Mouse (Mus musculus) kidney, postnatal 0 days (tissue): ENCODE results near the gene Arhgef3. TPM values are rescaled to one million over a fixed set of nuclear protein-coding genes. Genes with fewer than 3 reads are reported as not detected.

Source experiments
- ATAC-seq: fragments of 200-750 bp; cut with Nextera tagmentation; replicated peaks from 2 replicates; pipeline ENCODE4 v1.8.0; 2017; ENCODE audit warnings: low read depth, moderate number of reproducible peaks, moderate TSS enrichment, moderate library complexity; ENCODE audit not compliant: low FRiP score
- DNase-seq: peaks from one replicate; pipeline ENCODE4 v3.0.0-alpha.2; 2016; ENCODE audit warnings: low spot score
- H3K27ac ChIP-seq: fragments of 300-500 bp; sonication (generic); 2 replicates; pipeline ENCODE4 v1.5.1; 2014; ENCODE audit warnings: mild to moderate bottlenecking
- H3K27me3 ChIP-seq: fragments of 300-500 bp; sonication (generic); 2 replicates; pipeline ENCODE4 v1.6.1; 2014; ENCODE audit warnings: low read length, mixed read lengths; ENCODE audit not compliant: insufficient read depth
- H3K36me3 ChIP-seq: fragments of 300-500 bp; sonication (generic); 2 replicates; pipeline ENCODE4 v1.6.1; 2014; ENCODE audit warnings: low read length, mixed read lengths; ENCODE audit not compliant: insufficient read depth
- H3K4me1 ChIP-seq: fragments of 300-500 bp; sonication (generic); replicated peaks from 2 replicates; pipeline ENCODE4 v1.6.1; 2014; ENCODE audit warnings: antibody characterized with exemption, low read length, mixed read lengths; ENCODE audit not compliant: insufficient read depth
- H3K4me2 ChIP-seq: fragments of 300-500 bp; sonication (generic); 2 replicates; pipeline ENCODE4 v1.6.1; 2014; ENCODE audit warnings: mild to moderate bottlenecking, low read length, moderate library complexity, mixed read lengths
- H3K4me3 ChIP-seq: fragments of 300-500 bp; sonication (generic); replicated peaks from 2 replicates; pipeline ENCODE4 v1.5.1; 2014; ENCODE audit warnings: low read depth, low read length
- H3K9ac ChIP-seq: fragments of 300-500 bp; sonication (generic); 2 replicates; pipeline ENCODE4 v1.6.1; 2014; ENCODE audit warnings: low read depth, low read length
- H3K9me3 ChIP-seq: fragments of 300-500 bp; sonication (generic); replicated peaks from 2 replicates; pipeline ENCODE4 v1.6.1; 2016; ENCODE audit warnings: low read length, inconsistent platforms, mixed read lengths
- CTCF ChIP-seq: IDR thresholded peaks from 2 replicates; pipeline ENCODE4 v1.5.1; 2016; ENCODE audit warnings: antibody characterized with exemption, low read depth, mild to moderate bottlenecking, moderate library complexity
- WGBS: fragments of 180-500 bp; shearing (Covaris S2); extraction: QIAGEN DNeasy Blood & Tissue Kit; methylation state at CpG from one replicate; pipeline ENCODE4 v1.1.7; 2014; 5-methylcytosine and 5-hydroxymethylcytosine counted together
- polyA plus RNA-seq: library from polyadenylated mRNA; unstranded; fragments of >200 nt; fragmentation: Nextera tagmentation; extraction: Ambion mirVana; gene quantifications from 2 replicates; pipeline ENCODE4 v1.2.1, GENCODE M21; 2015

Arhgef3 gene
- polyA plus RNA-seq, 1 experiment from 2014 or later: 20.0 TPM

GRCm38 (mm10) chr14:27367117-27367711 lies 252.5 kb downstream of the Arhgef3 start:
- Histone ChIP-seq H3K4me1 (peaks cover 7% of the 10 kb centered on the region), H3K27ac (no peak overlapping the region), H3K9me3 (no peaks in the 10 kb centered on the region), H3K4me3 (no peak overlapping the region), H3K36me3 (no peaks in the 10 kb centered on the region), H3K27me3 (no peaks in the 10 kb centered on the region), H3K9ac (no peak overlapping the region), H3K4me2 (no peak overlapping the region)
- DNase-seq: peak; percentile 44
- 34% methylated on average over 10 of the region's 10 CpGs for WGBS
- ATAC-seq: no peak
- no peak for TF ChIP-seq CTCF

- no peak overlapping the region for H3K4me3 ChIP-seq
- ATAC-seq: no peak
- WGBS: 61% methylated on average over 4 of the region's 4 CpGs
- peaks cover 7% of the 10 kb centered on the region for H3K4me1 ChIP-seq
- H3K27ac ChIP-seq: no peak overlapping the region
- H3K27me3 ChIP-seq: no peaks in the 10 kb centered on the region
- H3K36me3 ChIP-seq: no peaks in the 10 kb centered on the region
- no peak for DNase-seq
- no peak for TF ChIP-seq CTCF
- H3K4me2 ChIP-seq: no peak overlapping the region
- no peaks in the 10 kb centered on the region for H3K9me3 ChIP-seq
- no peak overlapping the region for H3K9ac ChIP-seq
Observed at GRCm38 (mm10) chr14:27368619-27369018, 253.9 kb downstream of the Arhgef3 start.

GRCm38 (mm10) chr14:27369503-27369902 lies 254.8 kb downstream of the Arhgef3 start:
- Histone ChIP-seq H3K4me3 (no peak overlapping the region), H3K27ac (no peak overlapping the region), H3K4me2 (no peak overlapping the region), H3K9ac (no peak overlapping the region), H3K36me3 (no peaks in the 10 kb centered on the region), H3K27me3 (no peaks in the 10 kb centered on the region), H3K4me1 (peaks cover 7% of the 10 kb centered on the region), H3K9me3 (no peaks in the 10 kb centered on the region)
- TF ChIP-seq CTCF: no peak
- no peak for ATAC-seq
- 90% methylated on average over 4 of the region's 4 CpGs for WGBS
- no peak for DNase-seq

DNA sequence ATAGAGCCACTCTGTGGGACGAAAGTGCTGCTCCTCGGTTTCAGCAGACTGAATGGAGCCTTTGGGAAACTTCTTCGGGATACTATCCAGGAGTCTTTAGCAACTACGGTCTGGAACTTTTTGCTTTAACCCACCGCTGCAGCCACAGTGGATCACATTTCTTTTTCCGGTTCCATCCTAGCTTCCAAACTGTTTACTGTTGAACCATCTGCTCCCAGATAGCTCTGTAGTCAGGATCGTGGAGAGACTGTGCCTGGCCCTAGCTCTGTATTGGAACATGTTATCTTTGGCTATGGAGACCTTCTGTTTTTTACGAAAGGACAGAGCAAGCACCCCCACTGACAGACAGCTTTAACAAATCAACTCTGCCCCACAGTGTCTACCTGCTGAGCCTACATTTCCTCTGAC lies 257.0 kb downstream of the Arhgef3 start:
- H3K9ac ChIP-seq: no peak overlapping the region

GRCm38 (mm10) chr14:27373498-27373897 lies 258.8 kb downstream of the Arhgef3 start:
- H3K9ac ChIP-seq: no peak overlapping the region
- no peaks in the 10 kb centered on the region for H3K27me3 ChIP-seq
- no peaks in the 10 kb centered on the region; the same call in 1 of the 2 replicates for H3K4me1 ChIP-seq
- DNase-seq: no peak
- no peak for TF ChIP-seq CTCF
- WGBS: 81% methylated on average over 5 of the region's 5 CpGs
- ATAC-seq: no peak
- no peaks in the 10 kb centered on the region for H3K36me3 ChIP-seq
- H3K4me2 ChIP-seq: no peak overlapping the region
- H3K9me3 ChIP-seq: no peaks in the 10 kb centered on the region
- no peak overlapping the region for H3K27ac ChIP-seq
- no peak overlapping the region for H3K4me3 ChIP-seq

More for the DNA sequence above, 257.0 kb downstream of the Arhgef3 start:
- no peak for ATAC-seq
- no peak overlapping the region for H3K27ac ChIP-seq
- H3K4me2 ChIP-seq: no peak overlapping the region
- H3K9me3 ChIP-seq: no peaks in the 10 kb centered on the region
- 49% methylated on average over 8 of the region's 8 CpGs for WGBS
- no peaks in the 10 kb centered on the region for H3K36me3 ChIP-seq
- TF ChIP-seq CTCF: no peak
- H3K27me3 ChIP-seq: no peaks in the 10 kb centered on the region
- H3K4me1 ChIP-seq: peaks cover 7% of the 10 kb centered on the region
- no peak for DNase-seq
- no peak overlapping the region for H3K4me3 ChIP-seq

DNA sequence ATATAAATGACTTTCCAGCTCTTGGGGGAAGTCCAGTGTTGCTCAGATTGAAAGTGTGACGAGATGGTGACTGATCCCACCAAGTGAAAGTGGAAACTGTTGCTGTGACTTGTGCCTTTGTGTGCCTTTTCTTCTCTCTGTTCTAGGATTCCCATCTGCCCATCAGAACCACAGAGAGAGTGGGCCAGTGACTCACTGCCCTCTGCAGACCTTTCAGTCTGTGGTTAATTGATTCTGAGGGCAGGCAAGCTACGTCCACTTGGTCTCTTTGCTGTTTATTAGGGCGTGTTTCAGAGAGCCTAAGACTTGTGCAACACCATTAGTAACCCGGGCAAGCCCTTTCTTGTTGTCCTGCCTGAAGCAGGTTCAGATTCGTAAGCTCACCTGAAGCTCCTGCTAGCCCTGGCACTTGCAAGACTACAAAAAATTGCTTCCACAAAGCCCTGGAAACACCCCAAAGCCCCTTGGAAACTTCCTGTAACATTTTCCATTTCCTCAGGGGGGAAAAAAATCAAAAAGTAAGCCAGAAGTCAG lies 261.5 kb downstream of the Arhgef3 start:
- H3K36me3 ChIP-seq: no peaks in the 10 kb centered on the region
- TF ChIP-seq CTCF: no peak
- H3K4me2 ChIP-seq: no peak overlapping the region
- DNase-seq: no peak
- H3K9ac ChIP-seq: no peak overlapping the region
- no peaks in the 10 kb centered on the region for H3K9me3 ChIP-seq
- H3K4me1 ChIP-seq: no peaks in the 10 kb centered on the region
- no peaks in the 10 kb centered on the region for H3K27me3 ChIP-seq
- 0 out of 2 replicates have a peak overlapping the region, but pooled peaks have one; percentile 5 for H3K27ac ChIP-seq
- 54% methylated on average over 5 of the region's 5 CpGs for WGBS
- no peak for ATAC-seq
- H3K4me3 ChIP-seq: no peak overlapping the region

GRCm38 (mm10) chr14:27378669-27379068 lies 264.0 kb downstream of the Arhgef3 start:
- ATAC-seq: no peak
- H3K4me3 ChIP-seq: no peak overlapping the region
- H3K9me3 ChIP-seq: no peaks in the 10 kb centered on the region
- no peak overlapping the region for H3K27ac ChIP-seq
- no peaks in the 10 kb centered on the region for H3K4me1 ChIP-seq
- no peak overlapping the region for H3K4me2 ChIP-seq
- TF ChIP-seq CTCF: no peak
- no peak overlapping the region for H3K9ac ChIP-seq
- no peak for DNase-seq
- H3K36me3 ChIP-seq: no peaks in the 10 kb centered on the region
- WGBS: 94% methylated on average over 7 of the region's 7 CpGs
- no peaks in the 10 kb centered on the region for H3K27me3 ChIP-seq
